Mouse (Mus musculus): Measurements from ENCODE around the gene Cstb.

- TF ChIP-seq CTCF (IDR thresholded peaks at IDR 0.05; ENCODE audit: extremely low read depth, insufficient read depth, insufficient read length, insufficient replicate concordance) (no peak), POLR2A (IDR thresholded peaks at IDR 0.05; ENCODE audit: low read depth, low read length) (no peak)
Observed at GRCm38 (mm10) chr10:78462945-78463768, 37.7 kb downstream of the Cstb start.
